Mouse (Mus musculus) cerebral cortex, adult 2 months (tissue): Measurements from ENCODE around the gene Ogn.

Experiments
- WGBS: fragments of 180-500 bp; shearing (Covaris S2); methylation state at CpG from one replicate; pipeline ENCODE4 v1.1.7; 2018; 5-methylcytosine and 5-hydroxymethylcytosine counted together

Ogn gene

GRCm38 (mm10) chr13:49607714-49608113 lies at the start of gene Ogn:
Ogn (plus strand) TSS chr13:49608046.
- WGBS, result 72% methylated on average over 4 of the region's 4 CpGs

- 40% methylated on average over 2 of the region's 2 CpGs for WGBS
Observed at GRCm38 (mm10) chr13:49559185-49559584, 48.7 kb upstream of the Ogn start.

GRCm38 (mm10) chr13:49560886-49561285 lies 47.0 kb upstream of the Ogn start:
- 67% methylated on average over 2 of the region's 2 CpGs for WGBS

- WGBS, result 82% methylated on average over 1 of the region's 1 CpGs
Observed at GRCm38 (mm10) chr13:49564347-49564746, 43.5 kb upstream of the Ogn start.

DNA sequence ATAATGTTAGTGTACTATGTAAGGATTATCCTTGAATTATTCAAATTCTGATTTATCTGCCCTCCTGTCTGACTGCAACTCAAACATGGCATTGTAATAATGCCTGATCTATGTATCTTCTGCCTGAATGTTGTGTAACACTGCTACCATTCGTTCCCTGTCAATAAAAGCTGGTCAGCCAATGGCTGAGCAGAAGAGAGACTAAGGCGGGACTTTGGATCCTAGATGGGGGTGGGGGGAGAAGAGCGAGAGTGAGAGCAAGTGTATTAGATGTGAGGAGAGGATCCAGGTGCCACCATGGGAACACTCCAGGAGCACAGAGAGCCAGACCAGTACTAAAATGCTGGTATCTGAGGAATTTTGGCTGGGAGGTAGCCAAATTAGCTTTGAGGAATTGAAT lies 37.5 kb upstream of the Ogn start:
- 79% methylated on average over 3 of the region's 3 CpGs for WGBS

GRCm38 (mm10) chr13:49571418-49571817 lies 36.4 kb upstream of the Ogn start:
- 92% methylated on average over 2 of the region's 2 CpGs for WGBS

DNA sequence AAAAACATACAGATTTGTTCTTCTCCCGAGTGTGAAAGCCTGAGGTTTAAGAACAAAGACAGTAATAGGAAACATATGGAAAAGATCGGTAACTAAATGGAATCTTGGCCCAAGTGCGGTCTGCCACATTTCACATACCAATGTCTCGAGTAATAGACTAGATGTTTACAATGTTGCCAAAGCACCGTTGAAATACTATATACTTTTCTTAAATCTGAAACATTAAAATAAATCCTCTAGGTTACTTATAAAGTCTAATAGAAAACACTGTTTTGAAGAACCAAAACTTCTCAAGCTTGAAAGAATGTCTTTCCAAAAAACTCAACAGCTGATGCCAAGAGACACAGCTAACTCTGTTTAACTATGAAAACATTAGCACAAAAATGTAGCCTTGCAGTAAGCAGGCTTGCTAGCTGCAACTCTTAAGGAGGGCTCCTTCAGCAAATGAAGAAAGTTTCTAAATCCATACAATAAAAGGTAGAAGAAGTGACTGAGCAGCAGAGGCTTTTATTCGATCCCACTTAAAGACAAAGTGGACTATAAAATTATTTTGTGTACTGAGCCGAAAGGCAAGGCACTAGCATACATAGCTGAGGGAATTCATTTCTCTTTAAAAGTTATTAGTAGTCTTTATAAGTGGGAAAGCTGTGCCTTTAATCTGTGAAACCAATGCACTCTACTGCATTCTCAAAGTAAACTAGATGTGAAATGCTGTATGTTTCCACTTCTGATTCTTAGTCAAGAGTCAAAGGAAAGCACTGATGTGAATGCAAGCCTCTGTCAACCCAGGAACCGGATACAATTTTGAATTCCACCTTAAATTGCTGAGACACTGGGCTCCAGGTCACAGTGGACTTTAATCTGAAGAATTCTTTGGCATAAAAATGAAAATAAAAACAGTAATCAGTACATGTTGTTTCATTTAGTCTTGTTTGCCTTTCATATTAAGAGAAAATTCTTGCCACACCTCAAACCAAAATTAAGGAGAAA lies 26.0 kb upstream of the Ogn start, which contains the start of gene Omd:
Omd (plus strand) TSS at position 922 of the 990 bp plus-strand sequence.
- WGBS, result 55% methylated on average over 8 of the region's 8 CpGs

GRCm38 (mm10) chr13:49584307-49585005 lies 23.4 kb upstream of the Ogn start:
- 77% methylated on average over 8 of the region's 8 CpGs for WGBS

DNA sequence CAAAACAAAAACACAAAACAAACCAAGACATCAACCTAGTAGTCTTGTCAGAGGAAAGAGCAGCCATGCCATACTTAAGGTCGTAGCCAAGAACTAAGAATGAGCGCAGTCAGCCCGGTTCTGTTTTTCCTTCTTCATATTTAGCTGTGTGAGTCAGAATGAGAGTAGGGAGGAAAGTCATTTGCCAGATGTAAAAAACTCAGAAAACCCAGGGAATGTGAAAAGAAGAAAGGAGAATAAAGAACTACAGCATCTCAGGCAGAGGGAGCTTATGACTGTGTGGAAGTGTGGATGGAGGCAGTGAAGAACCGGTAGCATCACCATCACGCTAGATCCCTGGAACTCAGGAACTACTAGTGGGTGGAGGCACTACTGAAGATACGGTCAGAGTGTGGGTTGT lies 21.8 kb upstream of the Ogn start:
- WGBS, result 63% methylated on average over 6 of the region's 6 CpGs

DNA sequence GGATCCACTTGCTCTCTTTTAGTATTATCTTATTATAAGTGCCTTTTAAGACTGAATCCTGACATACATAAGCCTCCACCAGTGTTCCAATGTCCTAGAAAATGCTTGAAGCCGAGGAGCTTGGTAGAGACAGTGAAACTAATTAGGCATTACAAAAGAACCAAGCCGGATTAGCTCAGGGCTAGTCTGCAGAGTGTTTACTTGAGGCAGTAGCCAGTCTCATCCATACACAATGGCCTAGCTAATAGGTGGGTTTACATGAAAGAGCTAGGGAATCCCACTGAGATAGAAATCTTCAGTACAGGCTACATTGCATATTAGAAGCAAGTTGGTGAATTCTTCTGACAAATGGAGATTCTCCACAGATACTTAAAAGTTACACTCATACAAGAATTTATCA lies 5.3 kb upstream of the Ogn start:
- WGBS, result 73% methylated on average over 2 of the region's 2 CpGs

DNA sequence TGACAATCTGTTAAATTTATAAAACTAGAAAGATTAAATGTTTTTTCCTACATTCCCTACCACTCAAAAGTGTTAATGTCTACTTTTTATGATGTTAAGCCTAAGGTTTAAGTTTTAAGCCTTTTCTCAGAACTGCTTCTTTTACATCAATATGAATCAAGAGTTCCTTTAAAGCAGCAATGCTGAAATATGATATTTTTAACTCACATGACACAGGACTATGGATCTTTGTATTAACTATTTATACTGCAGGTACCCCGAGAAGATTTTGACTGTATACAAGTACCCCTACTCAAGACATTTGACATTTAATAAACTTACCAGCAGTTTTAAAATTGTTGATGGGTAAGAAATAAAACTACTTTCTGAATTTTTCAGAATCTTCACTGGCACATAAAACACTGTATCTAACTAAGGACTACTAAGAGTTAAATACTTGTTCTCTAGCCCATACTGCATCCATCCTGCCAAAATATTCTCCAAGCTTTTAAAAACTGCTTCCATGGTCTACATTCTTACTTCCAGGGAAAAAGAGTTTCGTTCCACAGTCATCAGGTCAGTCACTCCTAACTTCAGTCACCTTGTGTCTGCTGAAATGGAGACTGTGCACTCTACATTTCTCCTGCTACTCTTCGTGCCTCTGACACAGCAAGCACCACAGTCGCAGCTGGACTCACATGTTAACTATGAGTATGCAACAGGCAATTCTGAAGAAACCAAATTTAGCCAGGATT lies 910 bp downstream of the Ogn start:
- WGBS, result 83% methylated on average over 4 of the region's 4 CpGs

GRCm38 (mm10) chr13:49617021-49617420 lies 9.2 kb downstream of the Ogn start:
- WGBS, result 96% methylated on average over 3 of the region's 3 CpGs

DNA sequence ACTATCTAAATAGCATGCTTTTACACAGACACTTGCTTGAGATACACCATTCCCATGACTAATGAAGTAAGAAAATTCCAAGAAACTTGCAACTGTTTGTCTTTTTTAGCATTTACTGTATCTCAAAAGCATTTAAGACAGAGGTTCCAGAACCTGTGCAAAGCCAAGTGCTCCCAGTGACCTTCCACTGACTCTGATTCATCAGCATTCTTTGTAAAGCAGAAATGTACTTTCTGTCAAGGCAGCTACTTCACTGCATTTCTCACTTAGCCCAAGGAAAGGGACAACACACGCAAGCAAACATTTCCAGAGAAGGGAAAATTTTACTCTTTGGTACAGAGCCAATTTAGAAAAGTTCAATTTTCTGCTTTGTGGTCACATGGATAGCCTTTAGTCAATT lies 15.4 kb downstream of the Ogn start:
- WGBS, result 81% methylated on average over 1 of the region's 1 CpGs

- 93% methylated on average over 2 of the region's 2 CpGs for WGBS
Observed at GRCm38 (mm10) chr13:49629076-49629475, 21.2 kb downstream of the Ogn start.

GRCm38 (mm10) chr13:49639965-49640364 lies 32.1 kb downstream of the Ogn start:
- 93% methylated on average over 2 of the region's 2 CpGs for WGBS

GRCm38 (mm10) chr13:49642650-49643049 lies 34.8 kb downstream of the Ogn start:
- WGBS, result 72% methylated on average over 6 of the region's 6 CpGs

DNA sequence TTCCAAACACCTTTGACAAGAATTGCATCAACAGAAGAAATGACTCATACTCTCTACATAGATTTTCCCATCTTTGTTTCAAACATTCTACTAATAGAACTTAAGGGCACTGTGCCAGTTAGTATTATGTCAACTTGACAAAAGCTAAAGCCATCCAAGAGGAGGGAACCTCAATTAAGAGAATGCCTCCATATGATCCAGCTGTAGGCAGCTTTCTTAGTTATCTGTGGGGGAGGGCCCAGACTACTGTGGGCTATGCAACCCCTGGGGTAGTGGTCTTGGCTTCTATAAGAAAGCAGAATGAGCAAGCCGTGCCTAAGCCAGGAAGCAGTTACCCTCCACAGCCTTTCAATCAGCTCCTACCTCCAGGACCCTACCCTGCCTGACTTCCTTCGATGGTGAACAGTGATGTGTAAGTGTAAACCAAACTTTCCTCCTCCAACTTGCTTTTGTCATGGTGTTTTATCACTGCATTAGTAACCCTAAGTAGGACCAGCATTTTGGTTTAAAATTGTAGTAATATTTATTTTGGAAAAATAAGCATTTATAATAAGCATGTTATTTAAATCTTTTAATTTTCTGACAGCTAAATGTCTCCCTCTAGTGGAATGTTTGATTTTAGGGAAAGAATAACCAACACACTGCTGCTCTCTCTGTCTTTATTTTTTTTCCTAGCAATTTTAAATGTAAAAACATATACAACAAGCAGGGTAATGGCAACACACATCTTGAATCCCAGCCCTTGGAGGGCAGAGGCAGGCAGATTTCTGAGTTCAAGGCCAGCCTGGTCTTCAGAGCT lies 37.1 kb downstream of the Ogn start:
- 54% methylated on average over 2 of the region's 2 CpGs for WGBS

- 85% methylated on average over 1 of the region's 1 CpGs for WGBS
Observed at GRCm38 (mm10) chr13:49646019-49646418, 38.2 kb downstream of the Ogn start.

DNA sequence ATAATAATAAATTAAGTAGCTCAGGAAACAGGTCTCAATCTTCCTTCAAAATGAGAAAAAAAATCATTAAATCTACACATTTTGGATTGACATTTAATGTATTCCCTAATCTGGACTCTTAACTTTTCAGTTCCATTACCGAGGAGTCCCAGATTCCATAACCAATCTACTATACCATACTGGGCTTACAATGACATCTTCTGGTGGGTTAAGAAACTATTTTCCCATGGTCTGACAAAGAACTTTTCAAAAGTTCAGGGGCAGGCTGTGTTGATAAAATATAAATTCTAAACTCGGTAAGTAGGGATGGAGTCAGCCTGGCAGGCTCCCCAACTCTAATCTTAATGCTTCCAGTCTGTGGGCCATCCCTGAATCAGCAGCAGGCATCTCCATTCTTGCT lies 43.3 kb downstream of the Ogn start:
- WGBS, result 14% methylated on average over 2 of the region's 2 CpGs

GRCm38 (mm10) chr13:49651781-49652351 lies 44.0 kb downstream of the Ogn start:
- WGBS, result 0% methylated on average over 4 of the region's 4 CpGs
